Mouse (Mus musculus) adrenal gland, postnatal 14 days (tissue): ENCODE measurements at regions not wholly inside any gene's neighbourhood (a gene's known extent, or its start where the extent isn't known, plus 50 kb on each side); places are given as distances from the start of the nearest gene placed in this dataset.
A peak's percentile ranks its signal among the peaks of the same experiment; 100 is the strongest.
"Not testable (repeated sequence)": the region's sequence is repeated elsewhere in the genome, so short reads cannot be mapped to it uniquely, and the experiment has no call there.

Source experiments
- DNase-seq: peaks from one replicate; pipeline ENCODE4 v3.0.0; 2021; ENCODE audit warnings: mixed read lengths

- DNase-seq = no peak
These were observed 107.8 kb upstream of the Spata13 start for GRCm38 (mm10) chr14:60525979-60526378.

- peak; percentile 55 for DNase-seq
These were observed 107.0 kb upstream of the Spata13 start for GRCm38 (mm10) chr14:60526832-60527231.

- DNase-seq = peak; percentile 71
These were observed 105.8 kb upstream of the Spata13 start for GRCm38 (mm10) chr14:60527951-60528350.

GRCm38 (mm10) chr14:60528520-60528919 lies 105.3 kb upstream of the Spata13 start:
- no peak for DNase-seq

- DNase-seq = peak; percentile 93
These were observed 104.8 kb upstream of the Spata13 start for GRCm38 (mm10) chr14:60529022-60529421.

GRCm38 (mm10) chr14:60529646-60530347 lies 104.0 kb upstream of the Spata13 start:
- DNase-seq = no peak

DNA sequence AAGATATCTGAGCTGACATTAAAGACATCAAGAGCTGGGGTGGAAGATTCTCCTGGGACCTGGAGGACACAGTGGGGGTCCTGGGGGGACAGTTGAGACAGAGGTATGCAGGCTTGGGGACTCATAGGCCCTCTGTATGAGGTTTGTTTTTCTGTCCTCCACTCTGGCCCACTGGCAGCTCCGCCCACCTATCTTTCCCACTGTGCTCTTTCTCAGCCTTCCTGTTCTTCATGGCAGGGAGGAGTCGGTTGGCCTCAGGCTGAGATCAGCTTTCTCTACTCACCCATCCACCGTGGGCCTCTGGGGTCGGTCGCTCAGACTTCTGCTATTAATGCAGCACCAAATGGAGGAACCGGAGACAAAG lies 103.5 kb upstream of the Spata13 start:
- no peak for DNase-seq

- DNase-seq = no peak
These were observed 102.8 kb upstream of the Spata13 start for GRCm38 (mm10) chr14:60530973-60531372.

DNA sequence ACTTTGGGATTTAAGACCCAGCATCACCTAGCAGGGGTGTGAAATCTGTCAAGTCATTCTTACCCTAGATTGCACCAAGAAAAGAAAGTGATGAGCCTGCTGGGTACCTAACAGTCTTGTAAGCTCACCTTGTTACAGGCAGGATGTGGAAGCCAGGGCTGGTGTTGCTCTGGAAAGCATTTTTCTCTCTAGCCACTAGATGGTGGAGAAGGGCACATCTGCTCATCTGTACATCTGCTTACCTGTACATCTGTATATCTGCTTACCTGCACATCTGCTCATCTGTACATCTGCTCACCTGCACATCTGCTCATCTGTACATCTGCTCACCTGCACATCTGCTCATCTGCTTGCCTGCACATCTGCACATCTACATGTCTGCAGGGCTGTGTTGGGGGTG lies 102.0 kb upstream of the Spata13 start:
- no peak for DNase-seq

- no peak for DNase-seq
These were observed 100.2 kb upstream of the Spata13 start for GRCm38 (mm10) chr14:60533452-60534224.

DNA sequence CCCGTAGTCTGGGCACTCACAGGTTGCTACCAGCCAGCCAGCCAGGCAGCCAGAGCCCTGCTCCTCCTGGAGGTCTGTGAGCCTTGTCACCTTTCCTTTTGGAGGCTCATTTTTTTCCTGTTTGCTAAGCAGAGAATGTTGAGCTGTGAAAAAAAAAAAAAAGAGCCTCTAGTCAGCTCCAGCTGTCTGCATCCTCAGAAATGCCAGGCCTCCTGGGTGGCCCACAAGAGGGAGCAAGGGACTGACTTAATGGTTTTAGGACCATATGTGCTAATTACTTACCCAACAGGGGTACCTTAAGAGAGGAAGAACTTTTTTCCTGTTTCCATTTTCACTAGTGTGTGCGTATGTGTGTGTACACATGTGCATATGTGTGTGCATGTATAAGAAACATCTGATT lies 94.8 kb upstream of the Spata13 start:
- DNase-seq = no peak

DNA sequence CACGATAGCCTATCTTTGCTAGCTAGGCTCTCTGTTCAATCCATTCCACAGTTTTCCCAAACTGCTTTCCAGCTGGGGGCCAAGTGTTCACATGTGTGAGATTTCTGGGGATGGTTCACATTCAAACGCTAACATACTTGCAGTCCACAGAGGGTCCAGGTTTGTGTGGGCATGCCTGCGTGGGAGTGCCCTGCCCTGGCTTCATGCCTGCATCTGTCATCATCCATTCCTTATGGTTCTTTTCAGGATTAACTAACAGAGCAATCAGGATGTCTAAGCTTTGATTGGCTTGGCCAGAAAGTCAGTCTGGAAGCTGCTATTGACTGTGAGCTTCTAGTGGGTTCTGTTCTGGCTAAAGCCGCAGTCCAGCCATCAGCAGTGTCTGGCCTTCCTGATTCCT lies 93.7 kb upstream of the Spata13 start:
- no peak for DNase-seq

DNA sequence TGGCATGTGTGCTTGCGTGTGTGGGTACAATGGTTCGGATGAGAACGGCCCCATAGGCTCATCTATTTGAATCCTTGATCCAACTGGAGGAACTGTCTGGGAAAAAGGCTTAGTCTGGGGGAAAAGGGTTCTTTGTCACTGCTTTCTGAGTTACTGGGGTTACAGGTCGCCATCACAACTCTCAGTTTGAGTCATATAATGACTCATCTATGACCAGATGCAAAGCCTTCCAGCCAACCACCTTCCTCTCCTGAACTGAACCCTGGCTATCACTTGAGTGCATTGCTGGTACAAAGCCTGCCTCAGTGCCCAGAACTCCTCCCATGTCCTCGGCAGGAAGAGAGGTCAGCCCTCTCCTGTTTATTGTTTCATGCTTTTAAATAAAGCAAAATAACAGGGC lies 92.2 kb upstream of the Spata13 start:
- no peak for DNase-seq

DNA sequence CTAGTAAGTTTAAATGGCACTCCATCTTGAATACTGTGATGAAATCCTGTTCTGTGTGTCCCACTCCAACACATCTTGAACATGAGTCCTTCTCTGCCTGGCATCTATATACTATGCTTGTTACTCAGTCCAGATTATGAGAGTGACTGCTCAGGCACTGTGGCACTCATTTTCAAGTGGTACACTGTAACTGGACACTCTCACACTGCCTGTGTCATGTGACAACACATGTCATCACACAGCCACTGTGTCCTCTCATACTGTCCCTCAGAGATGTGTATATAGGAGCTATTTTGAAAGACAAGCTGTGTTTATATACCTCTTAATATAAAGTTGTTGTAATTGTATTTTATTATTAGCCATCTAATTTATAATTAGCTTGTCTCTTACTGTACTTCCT lies 89.0 kb upstream of the Spata13 start:
- no peak for DNase-seq

- DNase-seq = no peak
These were observed 79.5 kb upstream of the Spata13 start for GRCm38 (mm10) chr14:60554222-60554740.

GRCm38 (mm10) chr14:60556541-60556940 lies 77.3 kb upstream of the Spata13 start:
- DNase-seq = peak; percentile 75

- DNase-seq = no peak
These were observed 76.8 kb upstream of the Spata13 start for GRCm38 (mm10) chr14:60557020-60557419.

DNA sequence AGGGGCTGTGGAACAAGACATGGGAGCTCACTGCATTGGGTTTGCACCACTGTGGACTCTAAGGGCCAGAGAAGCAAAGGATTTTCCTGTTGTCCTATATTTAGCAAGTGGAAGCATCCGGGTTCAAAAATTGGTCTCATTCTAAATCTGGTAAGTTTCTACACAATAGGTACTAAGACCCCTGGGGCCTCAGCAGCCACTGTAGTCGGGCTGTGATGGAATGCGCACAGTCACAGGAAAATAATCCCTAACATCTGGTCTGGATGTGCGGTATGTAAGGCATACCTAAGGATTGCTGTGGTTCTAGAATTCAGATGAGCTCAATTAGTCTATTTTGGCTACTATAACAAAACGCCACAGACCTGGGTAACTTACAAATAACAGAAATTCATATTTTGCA lies 74.4 kb upstream of the Spata13 start:
- no peak for DNase-seq

DNA sequence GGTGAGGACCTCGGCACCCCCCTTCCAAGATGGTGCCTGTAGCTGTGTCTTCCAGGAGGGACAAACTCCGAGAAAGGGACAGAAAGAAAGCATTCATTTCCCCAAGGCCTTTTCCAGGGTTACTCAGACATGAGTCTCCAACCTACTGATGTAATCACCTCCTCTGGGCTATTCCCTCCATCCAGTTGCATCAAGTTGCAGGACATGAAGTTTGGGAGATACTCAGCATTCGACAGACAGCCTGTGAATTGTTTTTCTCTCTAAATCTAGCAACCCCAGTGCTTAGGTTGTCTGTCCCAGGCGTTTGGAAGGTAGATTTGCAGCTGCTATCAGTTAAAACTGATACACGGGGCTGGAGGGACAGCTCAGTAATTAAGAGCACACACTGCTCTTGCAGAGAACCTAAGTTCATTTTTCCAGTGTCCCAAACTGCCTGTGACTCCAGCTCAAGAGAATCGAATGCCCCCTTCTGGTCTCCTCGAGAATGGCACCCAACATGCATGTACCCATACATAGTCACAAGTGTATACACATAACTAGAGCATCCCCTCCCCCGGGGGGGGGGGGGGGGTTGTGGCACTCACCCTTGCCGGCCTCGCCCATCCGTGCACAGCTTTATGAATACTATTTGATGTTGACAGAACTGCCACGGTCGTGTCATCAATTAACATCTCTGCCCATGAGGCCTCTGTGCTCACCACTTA lies 73.8 kb upstream of the Spata13 start:
- DNase-seq = peak; percentile 38

DNA sequence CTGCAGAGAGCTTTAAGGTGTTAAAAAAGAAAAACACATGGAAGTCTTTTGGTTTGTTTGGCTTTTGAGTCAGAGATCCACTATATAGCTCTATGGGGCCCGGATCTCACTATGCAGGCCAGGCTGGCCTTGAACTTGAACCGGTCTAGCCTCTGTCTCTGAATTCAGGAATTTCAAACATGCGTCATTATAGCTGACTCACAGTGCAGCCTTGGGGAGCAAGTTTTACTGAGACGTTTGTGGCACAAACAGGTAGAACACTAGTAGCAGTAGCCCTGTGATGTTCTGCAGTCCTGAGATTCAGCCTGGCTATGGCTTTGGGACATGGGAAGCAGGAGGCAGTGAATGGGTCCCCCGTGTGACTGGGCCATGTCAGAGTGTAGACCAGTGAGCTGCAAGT lies 57.5 kb upstream of the Spata13 start:
- peak; percentile 60 for DNase-seq

DNA sequence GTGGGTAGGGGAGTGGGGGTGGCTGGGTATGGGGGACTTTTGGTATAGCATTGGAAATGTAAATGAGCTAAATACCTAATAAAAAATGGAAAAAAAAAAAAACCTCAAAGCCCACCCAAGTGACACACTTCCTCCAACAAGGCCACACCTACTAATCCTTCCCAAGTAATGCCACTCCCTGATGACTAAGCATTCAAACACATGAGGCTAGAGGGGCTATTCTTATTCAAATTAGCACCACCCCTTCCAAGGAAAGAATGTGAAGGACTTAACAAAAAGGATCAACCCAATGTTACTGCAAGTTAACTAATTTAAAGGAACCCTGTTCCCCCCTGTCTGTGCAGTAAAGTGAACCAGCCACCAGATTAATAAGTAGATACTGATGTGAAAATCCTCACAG lies 53.7 kb upstream of the Spata13 start:
- DNase-seq = not testable (repeated sequence)
